Mouse (Mus musculus) midbrain, embryonic 16.5 days (tissue): ENCODE results near the gene Prnd. TPM values are rescaled to one million over a fixed set of nuclear protein-coding genes. Genes with fewer than 3 reads are reported as not detected.

Source experiments
- ATAC-seq: fragments of 200-750 bp; cut with Nextera tagmentation; 2 replicates; pipeline ENCODE4 v1.8.0; 2017; ENCODE audit warnings: moderate TSS enrichment
- H3K27ac ChIP-seq: fragments of 300-500 bp; sonication (generic); 2 replicates; pipeline ENCODE4 v1.5.1; 2014; ENCODE audit warnings: mild to moderate bottlenecking, low read length, mixed read lengths
- H3K27me3 ChIP-seq: fragments of 300-500 bp; sonication (generic); 2 replicates; pipeline ENCODE4 v1.6.1; 2014; ENCODE audit warnings: low read depth, low read length, mixed read lengths; ENCODE audit not compliant: control insufficient read depth, insufficient read depth
- H3K36me3 ChIP-seq: fragments of 300-500 bp; sonication (generic); 2 replicates; pipeline ENCODE4 v1.6.1; 2014; ENCODE audit warnings: mild to moderate bottlenecking, low read length, moderate library complexity, mixed read lengths; ENCODE audit not compliant: control insufficient read depth, insufficient read depth
- H3K4me1 ChIP-seq: fragments of 300-500 bp; sonication (generic); 2 replicates; pipeline ENCODE4 v1.6.1; 2014; ENCODE audit warnings: mild to moderate bottlenecking, low read length, mixed read lengths; ENCODE audit not compliant: control insufficient read depth, insufficient read depth
- H3K4me2 ChIP-seq: fragments of 300-500 bp; sonication (generic); 2 replicates; pipeline ENCODE4 v1.6.1; 2014; ENCODE audit warnings: mild to moderate bottlenecking, low read length, mixed read lengths
- H3K4me3 ChIP-seq: fragments of 300-500 bp; sonication (generic); 2 replicates; pipeline ENCODE4 v1.5.1; 2014; ENCODE audit warnings: low read depth, mild to moderate bottlenecking, low read length, moderate library complexity, mixed read lengths
- H3K9ac ChIP-seq: fragments of 300-500 bp; sonication (generic); 2 replicates; pipeline ENCODE4 v1.6.1; 2014; ENCODE audit warnings: low read depth, low read length, mixed read lengths
- H3K9me3 ChIP-seq: fragments of 300-500 bp; sonication (generic); replicated peaks from 2 replicates; pipeline ENCODE4 v1.6.1; 2014; ENCODE audit warnings: mild to moderate bottlenecking, low read length, mixed read lengths; ENCODE audit not compliant: control insufficient read depth, poor library complexity, severe bottlenecking
- WGBS: fragments of 180-500 bp; shearing (Covaris S2); extraction: QIAGEN DNeasy Blood & Tissue Kit; methylation state at CpG from one replicate; pipeline ENCODE4 v1.1.7; 2014; 5-methylcytosine and 5-hydroxymethylcytosine counted together
- polyA plus RNA-seq: library from polyadenylated mRNA; unstranded; fragments of >200 nt; fragmentation: Nextera tagmentation; extraction: Ambion mirVana; gene quantifications from 2 replicates; pipeline ENCODE4 v1.2.1, GENCODE M21; 2015

Prnd gene
- polyA plus RNA-seq, 1 experiment from 2014 or later: 8.0 TPM

DNA sequence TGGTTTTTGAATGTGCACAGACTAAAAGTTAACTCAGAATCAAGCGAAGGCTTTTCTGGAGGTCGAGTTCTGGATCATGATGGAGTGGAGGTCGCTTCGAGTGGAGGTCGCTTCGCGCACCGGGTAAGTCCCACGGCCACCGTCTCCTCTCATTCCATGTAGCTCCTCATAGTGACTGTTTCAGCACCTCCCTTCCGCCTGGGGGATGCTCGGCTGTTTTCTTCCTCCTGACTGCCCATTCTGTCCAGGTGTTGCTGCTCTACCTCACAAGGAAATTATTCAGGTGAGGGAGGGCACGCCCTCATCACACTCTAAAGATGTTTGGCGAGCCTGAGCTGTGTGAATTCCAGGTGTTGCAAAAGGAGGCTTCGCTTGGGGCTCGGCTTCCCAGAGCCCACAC lies 4.3 kb upstream of the Prnd start:
- Histone ChIP-seq H3K4me3 (no peak overlapping the region), H3K27me3 (no peaks in the 10 kb centered on the region), H3K9me3 (no peaks in the 10 kb centered on the region), H3K4me1 (no peaks in the 10 kb centered on the region), H3K36me3 (no peaks in the 10 kb centered on the region), H3K27ac (no peak overlapping the region), H3K4me2 (no peak overlapping the region), H3K9ac (no peak overlapping the region)
- WGBS: 93% methylated on average over 16 of the region's 16 CpGs
- ATAC-seq: no peak

DNA sequence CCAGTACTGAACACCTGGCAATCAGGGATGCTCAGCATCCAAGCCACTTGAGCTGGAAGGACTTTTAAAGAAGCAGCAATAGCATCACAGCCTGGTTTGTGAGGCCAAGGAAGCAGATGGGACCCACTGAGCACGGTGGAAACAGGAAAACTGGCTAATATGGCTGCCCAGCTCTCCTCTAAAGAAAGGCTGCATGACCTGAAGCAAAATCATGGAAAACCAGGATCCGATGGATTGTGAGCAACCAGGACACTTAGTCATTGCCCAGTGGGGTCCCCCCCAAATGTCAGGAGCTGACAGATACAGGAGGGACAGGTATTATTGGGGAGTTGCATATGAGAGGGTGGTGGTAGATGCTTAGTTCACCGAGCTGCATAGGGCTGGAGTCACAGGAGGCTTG lies 2.5 kb upstream of the Prnd start:
- no peak overlapping the region for H3K27ac ChIP-seq
- H3K27me3 ChIP-seq: peaks cover 6% of the 10 kb centered on the region; the same call in 1 of the 2 replicates
- no peak overlapping the region for H3K4me3 ChIP-seq
- WGBS: 85% methylated on average over 3 of the region's 3 CpGs
- H3K9me3 ChIP-seq: no peaks in the 10 kb centered on the region
- peaks cover 3% of the 10 kb centered on the region; the same call in 1 of the 2 replicates for H3K4me1 ChIP-seq
- H3K36me3 ChIP-seq: no peaks in the 10 kb centered on the region
- no peak overlapping the region for H3K4me2 ChIP-seq
- ATAC-seq: no peak
- H3K9ac ChIP-seq: no peak overlapping the region

DNA sequence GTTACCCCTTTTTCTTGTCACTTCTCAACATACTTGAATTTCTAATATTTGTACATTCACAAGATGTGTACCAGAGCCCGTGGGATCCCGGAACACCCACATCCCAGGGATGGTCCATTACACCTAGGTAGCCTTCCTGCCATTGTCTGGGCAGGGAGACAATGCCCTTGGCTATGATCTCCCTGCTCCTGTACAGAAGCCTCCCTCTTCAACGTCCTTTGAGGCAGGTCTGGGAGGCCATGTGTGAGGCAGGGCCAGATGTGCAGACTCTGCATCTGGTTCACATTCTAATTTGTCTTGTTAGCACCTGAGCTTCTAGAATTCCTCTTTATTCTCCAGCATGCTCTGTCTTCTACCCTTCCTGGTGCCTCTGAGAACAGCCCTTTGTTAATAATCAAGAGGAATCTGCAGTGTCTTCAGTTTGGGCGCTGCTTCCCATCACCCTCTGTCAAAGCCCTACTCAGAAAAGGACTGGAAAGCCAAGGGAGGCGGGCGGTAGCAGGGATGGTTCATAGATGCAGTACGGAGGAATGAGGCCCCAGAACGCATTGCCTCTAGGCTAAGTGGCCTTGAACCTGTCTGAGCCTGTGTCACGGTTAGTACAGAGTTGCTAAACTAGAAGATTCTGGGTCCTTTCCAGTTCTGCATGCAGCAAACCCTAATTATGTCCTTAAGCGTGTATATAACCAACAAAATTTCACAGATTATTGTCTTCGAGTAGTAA lies 1.6 kb upstream of the Prnd start:
- Histone ChIP-seq H3K9me3 (no peaks in the 10 kb centered on the region), H3K4me2 (no peak overlapping the region), H3K36me3 (no peaks in the 10 kb centered on the region), H3K27me3 (peaks cover 13% of the 10 kb centered on the region), H3K4me3 (no peak overlapping the region), H3K9ac (no peak overlapping the region), H3K4me1 (peaks cover 4% of the 10 kb centered on the region; the same call in 1 of the 2 replicates), H3K27ac (no peak overlapping the region)
- WGBS: 76% methylated on average over 11 of the region's 11 CpGs
- no peak for ATAC-seq

DNA sequence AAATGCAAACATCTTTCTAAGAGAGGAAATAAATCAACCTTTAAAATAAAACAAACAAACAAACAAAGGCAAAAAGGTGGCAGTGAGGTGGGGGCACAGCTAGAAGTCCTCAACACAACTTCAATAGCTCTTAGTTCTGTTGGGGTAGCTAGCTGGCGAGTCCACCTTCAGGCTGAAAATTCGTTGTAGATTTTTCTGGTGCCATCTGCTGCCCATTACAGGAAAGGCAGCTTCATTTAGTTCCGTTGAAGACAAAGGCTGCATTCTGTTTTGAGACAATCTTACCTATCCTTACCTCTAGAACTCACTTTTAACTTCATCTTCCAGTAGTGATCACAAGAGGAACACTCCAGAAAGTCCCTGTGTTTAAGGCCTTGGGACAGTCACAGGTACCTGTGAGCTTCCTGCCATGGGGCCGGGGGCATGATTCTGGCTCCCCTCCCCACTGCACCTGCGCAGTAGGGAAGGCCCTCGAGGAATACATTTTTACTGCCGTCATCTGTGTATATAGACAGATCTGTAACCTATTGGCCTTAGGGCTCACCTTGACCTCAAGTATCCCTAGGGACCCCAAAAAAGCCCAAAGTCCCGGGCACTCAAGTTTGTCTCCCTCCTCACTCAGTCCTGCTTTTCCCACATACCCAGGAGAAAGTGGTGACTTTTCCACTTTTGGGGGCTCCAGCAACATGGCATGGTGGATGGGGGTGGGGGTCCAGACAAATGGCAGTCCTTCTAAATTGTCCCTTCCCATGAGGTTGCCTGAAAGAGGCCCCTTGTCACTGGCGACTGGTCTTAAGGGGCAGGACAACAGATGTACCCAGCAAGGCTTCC lies 679 bp upstream of the Prnd start:
- H3K27me3 ChIP-seq: peaks cover 16% of the 10 kb centered on the region
- no peak overlapping the region for H3K4me3 ChIP-seq
- WGBS: 51% methylated on average over 9 of the region's 9 CpGs
- H3K9me3 ChIP-seq: no peaks in the 10 kb centered on the region
- no peak overlapping the region for H3K27ac ChIP-seq
- ATAC-seq: peak; percentile 30; the same call in 1 of the 2 replicates
- no peaks in the 10 kb centered on the region for H3K36me3 ChIP-seq
- H3K9ac ChIP-seq: peak overlapping the region; percentile 25; the same call in 1 of the 2 replicates
- peaks cover 4% of the 10 kb centered on the region; the same call in 1 of the 2 replicates for H3K4me1 ChIP-seq
- no peak overlapping the region for H3K4me2 ChIP-seq

DNA sequence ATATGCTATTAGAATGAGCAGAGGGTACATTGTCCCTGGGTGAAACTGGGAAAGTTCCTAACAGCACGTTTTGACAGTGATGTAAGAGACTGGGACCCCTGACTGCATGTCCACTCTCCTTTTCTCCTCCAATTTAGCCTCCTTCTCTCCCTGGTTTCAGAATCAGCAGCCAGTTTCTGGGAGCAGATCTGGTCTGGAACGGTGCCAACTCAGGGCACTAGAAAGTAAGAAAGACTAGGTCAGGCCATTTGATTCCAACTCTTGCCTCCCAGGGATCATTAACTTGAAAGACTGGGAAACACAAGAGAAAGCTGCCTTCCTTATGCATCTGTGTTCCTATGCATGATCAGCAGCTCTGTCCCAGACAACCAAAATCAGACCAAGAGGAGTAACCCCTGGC lies 1.8 kb downstream of the Prnd start:
- H3K36me3 ChIP-seq: no peaks in the 10 kb centered on the region
- H3K27me3 ChIP-seq: peaks cover 16% of the 10 kb centered on the region
- peaks cover 4% of the 10 kb centered on the region; the same call in 1 of the 2 replicates for H3K4me1 ChIP-seq
- no peaks in the 10 kb centered on the region for H3K9me3 ChIP-seq
- 59% methylated on average over 2 of the region's 2 CpGs for WGBS
- no peak overlapping the region for H3K27ac ChIP-seq
- no peak overlapping the region for H3K9ac ChIP-seq
- ATAC-seq: no peak
- no peak overlapping the region for H3K4me2 ChIP-seq
- no peak overlapping the region for H3K4me3 ChIP-seq

DNA sequence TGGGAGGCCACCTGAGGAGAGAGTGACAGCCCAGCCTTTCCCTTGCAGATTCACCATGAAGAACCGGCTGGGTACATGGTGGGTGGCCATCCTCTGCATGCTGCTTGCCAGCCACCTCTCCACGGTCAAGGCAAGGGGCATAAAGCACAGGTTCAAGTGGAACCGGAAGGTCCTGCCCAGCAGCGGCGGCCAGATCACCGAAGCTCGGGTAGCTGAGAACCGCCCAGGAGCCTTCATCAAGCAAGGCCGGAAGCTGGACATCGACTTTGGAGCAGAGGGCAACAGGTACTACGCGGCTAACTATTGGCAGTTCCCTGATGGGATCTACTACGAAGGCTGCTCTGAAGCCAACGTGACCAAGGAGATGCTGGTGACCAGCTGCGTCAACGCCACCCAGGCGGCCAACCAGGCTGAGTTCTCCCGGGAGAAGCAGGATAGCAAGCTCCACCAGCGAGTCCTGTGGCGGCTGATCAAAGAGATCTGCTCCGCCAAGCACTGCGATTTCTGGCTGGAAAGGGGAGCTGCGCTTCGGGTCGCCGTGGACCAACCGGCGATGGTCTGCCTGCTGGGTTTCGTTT lies 2.4 kb downstream of the Prnd start:
- ATAC-seq: no peak; the same call in 1 of the 2 replicates
- WGBS: 18% methylated on average over 29 of the region's 29 CpGs
- no peaks in the 10 kb centered on the region for H3K36me3 ChIP-seq
- no peaks in the 10 kb centered on the region for H3K9me3 ChIP-seq
- H3K27me3 ChIP-seq: peaks cover 16% of the 10 kb centered on the region
- peaks cover 4% of the 10 kb centered on the region; the same call in 1 of the 2 replicates for H3K4me1 ChIP-seq
- H3K4me2 ChIP-seq: peak overlapping the region; percentile 45
- no peak overlapping the region; the same call in 1 of the 2 replicates for H3K9ac ChIP-seq
- no peak overlapping the region for H3K27ac ChIP-seq
- peak overlapping the region; percentile 26 for H3K4me3 ChIP-seq

DNA sequence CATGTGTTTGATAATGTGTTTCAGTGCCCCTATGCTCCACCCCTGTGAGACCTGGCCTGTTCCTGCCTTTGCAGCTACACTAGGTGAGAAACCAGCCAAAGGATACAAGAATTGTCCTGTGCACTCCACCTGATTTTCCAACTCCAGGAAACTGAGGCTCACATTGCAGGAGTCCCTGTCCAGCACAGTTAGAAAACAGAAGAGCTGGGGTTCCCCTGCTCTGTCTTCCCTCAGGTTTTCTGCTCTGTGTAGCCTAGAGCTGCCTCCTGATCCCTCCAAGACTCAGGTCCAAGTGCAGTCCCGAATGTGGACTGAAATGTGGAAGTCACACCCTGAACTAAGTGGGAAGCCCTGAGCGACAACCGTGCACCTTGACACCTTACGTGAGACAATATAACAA lies 3.0 kb downstream of the Prnd start:
- Histone ChIP-seq H3K36me3 (no peaks in the 10 kb centered on the region), H3K4me3 (no peak overlapping the region), H3K4me1 (peaks cover 4% of the 10 kb centered on the region; the same call in 1 of the 2 replicates), H3K9ac (no peak overlapping the region), H3K27me3 (peaks cover 16% of the 10 kb centered on the region), H3K4me2 (peak overlapping the region; percentile 45; the same call in 1 of the 2 replicates), H3K27ac (no peak overlapping the region), H3K9me3 (no peaks in the 10 kb centered on the region)
- no peak for ATAC-seq
- 92% methylated on average over 4 of the region's 4 CpGs for WGBS

DNA sequence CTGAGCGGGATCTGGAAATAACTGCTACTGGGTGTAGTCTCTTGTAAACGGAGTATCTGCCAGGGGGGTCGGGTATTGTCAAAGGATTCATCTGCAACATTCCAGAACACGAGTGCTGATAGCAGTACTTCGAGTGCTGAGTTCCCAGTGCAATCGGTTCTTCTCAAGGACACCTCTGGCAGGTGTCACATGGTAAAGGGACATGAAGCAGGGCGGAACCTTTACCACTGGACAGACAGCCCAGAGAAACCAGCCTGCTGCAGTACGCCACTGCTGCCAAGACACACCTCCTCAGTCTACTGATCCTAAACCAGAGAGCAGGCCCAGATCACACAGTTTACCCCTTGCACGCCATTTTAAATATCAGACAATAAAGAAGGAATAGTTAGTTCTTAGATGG lies 4.2 kb downstream of the Prnd start:
- no peaks in the 10 kb centered on the region for H3K9me3 ChIP-seq
- peaks cover 16% of the 10 kb centered on the region for H3K27me3 ChIP-seq
- H3K27ac ChIP-seq: no peak overlapping the region
- 62% methylated on average over 9 of the region's 9 CpGs for WGBS
- H3K4me3 ChIP-seq: peak overlapping the region; percentile 41
- H3K36me3 ChIP-seq: no peaks in the 10 kb centered on the region
- peak overlapping the region; percentile 75 for H3K4me2 ChIP-seq
- H3K9ac ChIP-seq: no peak overlapping the region
- peak; percentile 25 for ATAC-seq
- peaks cover 4% of the 10 kb centered on the region; the same call in 1 of the 2 replicates for H3K4me1 ChIP-seq
